Mouse (Mus musculus): Measurements from ENCODE around the gene Crygs.

GRCm38 (mm10) chr16:22791235-22791634, 20.1 kb downstream of the Crygs start:
- TF ChIP-seq CTCF (IDR thresholded peaks at IDR 0.05; ENCODE audit: insufficient read depth, low read length) (no peak), POLR2A (IDR thresholded peaks at IDR 0.05; ENCODE audit: borderline replicate concordance, extremely low read depth, low read depth, low read length) (no peak)

Data from lung, adult 2 months (tissue).